Mouse (Mus musculus): ENCODE results near the gene Hipk2.

The Hipk2 gene

GRCm38 (mm10) chr6:38826857-38827256 is 49.1 kb downstream of the Hipk2 start:
- DNase-seq, result no peak

- no peak for DNase-seq
These were observed 50.1 kb downstream of the Hipk2 start for GRCm38 (mm10) chr6:38825886-38826285.

GRCm38 (mm10) chr6:38823827-38824226 is 52.1 kb downstream of the Hipk2 start:
- no peak for DNase-seq

- DNase-seq, result no peak
These were observed 52.8 kb downstream of the Hipk2 start for GRCm38 (mm10) chr6:38823164-38823563.

- no peak for DNase-seq
These were observed 54.3 kb downstream of the Hipk2 start for GRCm38 (mm10) chr6:38821686-38822085.

- DNase-seq, result no peak
These were observed 55.1 kb downstream of the Hipk2 start for GRCm38 (mm10) chr6:38820862-38821261.

GRCm38 (mm10) chr6:38816216-38816615 is 59.7 kb downstream of the Hipk2 start:
- DNase-seq, result no peak

GRCm38 (mm10) chr6:38815582-38815981 is 60.4 kb downstream of the Hipk2 start:
- peak; percentile 13 for DNase-seq

GRCm38 (mm10) chr6:38814690-38815089 is 61.3 kb downstream of the Hipk2 start:
- DNase-seq, result no peak

GRCm38 (mm10) chr6:38811459-38812145 is 64.4 kb downstream of the Hipk2 start:
- no peak for DNase-seq

GRCm38 (mm10) chr6:38810121-38810475 is 65.9 kb downstream of the Hipk2 start:
- DNase-seq, result no peak

- DNase-seq, result no peak
These were observed 66.4 kb downstream of the Hipk2 start for GRCm38 (mm10) chr6:38809396-38810120.

GRCm38 (mm10) chr6:38808317-38808716 is 67.6 kb downstream of the Hipk2 start:
- no peak for DNase-seq

- DNase-seq, result no peak
These were observed 69.0 kb downstream of the Hipk2 start for GRCm38 (mm10) chr6:38806963-38807445.

- DNase-seq, result no peak
These were observed 70.4 kb downstream of the Hipk2 start for GRCm38 (mm10) chr6:38805612-38806011.

GRCm38 (mm10) chr6:38801252-38801651 is 74.7 kb downstream of the Hipk2 start:
- no peak for DNase-seq

GRCm38 (mm10) chr6:38797548-38797947 is 78.4 kb downstream of the Hipk2 start:
- DNase-seq, result no peak

GRCm38 (mm10) chr6:38796993-38797392 is 79.0 kb downstream of the Hipk2 start:
- DNase-seq, result no peak

GRCm38 (mm10) chr6:38796388-38796787 is 79.6 kb downstream of the Hipk2 start:
- no peak for DNase-seq

GRCm38 (mm10) chr6:38795096-38795816 is 80.7 kb downstream of the Hipk2 start:
- no peak for DNase-seq

- DNase-seq, result no peak
These were observed 83.0 kb downstream of the Hipk2 start for GRCm38 (mm10) chr6:38792966-38793365.

- no peak for DNase-seq
These were observed 86.6 kb downstream of the Hipk2 start for GRCm38 (mm10) chr6:38789221-38789810.

- peak; percentile 42 for DNase-seq
These were observed 88.0 kb downstream of the Hipk2 start for GRCm38 (mm10) chr6:38787811-38788509.

Measured in cerebellum, adult 9-11 months (tissue).